Mouse (Mus musculus) E14TG2a.4 (cell line): ENCODE measurements around the gene Fgd6.

Experiments
- CTCF ChIP-seq: conservative IDR thresholded peaks from 2 replicates; pipeline ENCODE4 v1.5.1; 2014; ENCODE audit warnings: low read length
- NANOG ChIP-seq: IDR thresholded peaks from 2 replicates; pipeline ENCODE4 v1.6.1; 2014; ENCODE audit warnings: borderline replicate concordance, low read length, mixed read lengths

DNA sequence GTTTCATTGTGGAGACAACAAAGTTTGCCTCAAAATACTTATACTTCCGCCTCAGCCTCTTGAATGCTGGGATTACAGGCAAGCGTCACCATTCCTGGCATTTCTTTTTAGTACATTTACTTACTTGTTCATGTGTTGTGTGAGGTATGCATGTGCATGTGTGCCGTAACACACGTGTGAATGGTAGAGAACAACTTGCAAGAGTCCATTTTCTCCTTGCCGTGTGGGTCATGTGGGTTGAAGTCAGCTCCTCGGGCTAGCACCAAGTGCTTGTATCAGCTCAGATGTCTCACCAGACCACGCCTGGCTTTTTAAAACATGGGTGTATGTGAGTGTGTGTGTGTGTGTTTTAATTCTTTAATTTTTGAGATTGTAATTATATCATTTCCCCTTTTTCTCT lies 71.8 kb downstream of the Fgd6 start:
- TF ChIP-seq CTCF: no peak
- no peak for TF ChIP-seq NANOG
